Mouse (Mus musculus) ovary, postnatal 14 days (tissue): ENCODE data around the gene Art5.

Experiments
- DNase-seq: peaks from one replicate; pipeline ENCODE4 v3.0.0; 2022; ENCODE audit warnings: low spot score

Art5 gene

DNA sequence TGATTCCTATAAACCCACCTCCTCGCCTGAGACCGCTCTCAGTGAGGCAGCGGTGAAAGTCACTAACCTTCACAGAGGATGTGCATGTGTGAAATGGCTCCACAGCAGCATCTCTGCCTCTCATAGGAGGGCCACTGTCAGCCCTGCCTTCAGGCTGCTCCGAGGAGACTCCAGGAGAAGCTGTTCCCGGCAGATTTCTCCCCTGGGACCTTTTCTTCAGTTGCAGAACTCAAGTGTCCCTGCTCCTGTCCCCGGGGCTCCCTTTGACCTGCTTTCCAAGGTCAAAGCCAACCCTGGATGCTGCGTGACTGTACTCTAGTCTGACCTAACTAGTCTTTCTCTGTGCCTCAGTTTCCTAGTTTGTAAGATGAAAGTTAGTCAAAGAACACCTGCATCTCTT lies at the start of gene Art5:
TSS of gene Art5 (minus strand) at position 319 of the 400 bp plus-strand sequence.
- no peak for DNase-seq

DNA sequence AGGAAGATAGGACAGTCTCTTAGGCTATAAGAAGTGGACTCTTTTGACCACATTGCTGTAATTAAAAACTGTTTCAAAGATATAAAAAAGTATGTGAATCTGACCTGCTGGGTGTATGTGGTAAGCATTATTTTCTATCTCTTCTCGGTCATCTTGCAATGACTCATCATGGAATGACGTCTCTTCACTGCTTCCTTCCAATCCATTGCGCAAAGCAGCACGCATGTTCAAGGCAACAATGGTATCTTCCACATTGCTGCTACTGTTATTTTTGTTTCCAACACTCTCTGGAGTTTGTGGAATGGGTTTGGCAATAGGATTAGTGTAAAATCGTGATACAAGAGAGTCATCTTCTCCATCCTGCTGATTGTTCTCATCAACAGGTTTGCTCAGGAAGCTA lies 44.4 kb upstream of the Art5 start:
- no peak for DNase-seq

DNA sequence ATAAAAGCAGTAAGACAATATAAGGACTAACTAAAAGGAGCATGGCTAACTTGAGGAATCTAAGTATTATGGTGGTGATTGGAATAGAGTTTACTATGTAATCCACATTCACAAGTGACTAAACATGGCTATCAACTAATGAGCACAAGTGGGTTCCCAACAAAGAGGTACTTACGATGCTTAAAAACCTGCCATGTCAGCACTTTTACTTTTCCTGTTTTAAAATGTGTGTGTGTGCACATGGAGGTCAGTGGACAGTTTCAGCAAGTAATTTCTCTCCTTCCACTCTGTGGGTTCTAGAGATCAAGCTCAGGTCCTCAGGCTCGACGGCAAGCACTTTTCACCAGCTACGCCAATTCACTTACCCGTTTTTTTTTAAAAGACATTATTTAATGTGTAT lies 28.6 kb upstream of the Art5 start:
- DNase-seq: no peak

DNA sequence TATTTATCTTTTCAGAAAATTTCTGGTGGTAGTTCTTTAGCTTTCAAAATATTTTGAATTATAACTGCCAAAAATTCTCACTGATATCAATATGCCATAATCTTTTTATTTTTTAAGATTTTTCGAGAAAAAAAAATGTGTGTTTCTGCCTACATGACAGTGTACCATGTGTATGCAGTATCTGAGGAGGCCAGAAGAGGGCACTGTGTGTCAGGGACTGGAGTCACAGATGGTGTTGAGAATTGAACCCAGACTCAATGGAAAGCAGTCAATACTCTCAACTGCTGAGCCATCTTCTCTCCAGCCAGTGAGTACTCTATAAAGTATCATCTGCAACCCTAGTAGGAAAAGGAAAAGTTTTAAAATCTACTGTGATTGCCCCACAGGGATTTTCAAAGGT lies 28.2 kb upstream of the Art5 start:
- no peak for DNase-seq

DNA sequence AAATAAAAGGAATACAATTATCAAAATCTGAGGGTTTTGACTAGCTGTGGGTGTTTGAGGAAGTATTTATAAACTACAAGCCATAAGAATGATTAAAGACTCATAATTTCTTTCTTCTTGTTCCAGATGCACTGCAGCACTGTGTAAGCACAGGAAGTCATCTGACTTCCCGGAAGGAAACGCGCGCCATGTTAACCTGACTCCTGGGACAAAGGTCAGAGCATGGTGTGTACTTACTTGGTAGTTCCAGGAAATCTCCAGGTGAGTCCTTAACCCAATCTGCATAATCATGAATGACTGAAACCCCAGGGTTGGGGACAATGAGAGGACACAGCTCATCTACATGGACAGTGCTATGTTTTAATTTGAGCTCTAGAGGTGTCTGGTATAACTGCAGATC lies 23.1 kb upstream of the Art5 start:
- no peak for DNase-seq

DNA sequence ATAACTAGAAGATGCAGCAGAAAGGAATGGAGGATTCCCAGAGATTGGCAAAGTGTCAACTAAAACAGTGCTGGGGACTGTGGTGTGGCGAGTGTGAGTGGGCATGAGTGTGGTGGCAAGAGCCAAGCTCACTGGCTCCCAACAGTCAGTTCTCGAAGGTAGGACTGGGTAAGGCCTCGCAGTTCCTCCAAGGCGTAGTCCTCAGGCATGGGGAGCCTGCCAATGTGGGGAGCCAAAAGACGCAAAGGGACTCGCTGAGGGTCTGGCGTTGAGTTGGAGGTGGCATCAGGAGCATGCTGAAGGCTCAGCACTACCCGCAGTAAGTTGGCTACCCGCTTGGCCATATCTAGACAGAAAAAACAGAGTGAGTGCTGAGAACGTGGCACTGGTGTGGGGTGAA lies 11.0 kb upstream of the Art5 start:
- DNase-seq: no peak

DNA sequence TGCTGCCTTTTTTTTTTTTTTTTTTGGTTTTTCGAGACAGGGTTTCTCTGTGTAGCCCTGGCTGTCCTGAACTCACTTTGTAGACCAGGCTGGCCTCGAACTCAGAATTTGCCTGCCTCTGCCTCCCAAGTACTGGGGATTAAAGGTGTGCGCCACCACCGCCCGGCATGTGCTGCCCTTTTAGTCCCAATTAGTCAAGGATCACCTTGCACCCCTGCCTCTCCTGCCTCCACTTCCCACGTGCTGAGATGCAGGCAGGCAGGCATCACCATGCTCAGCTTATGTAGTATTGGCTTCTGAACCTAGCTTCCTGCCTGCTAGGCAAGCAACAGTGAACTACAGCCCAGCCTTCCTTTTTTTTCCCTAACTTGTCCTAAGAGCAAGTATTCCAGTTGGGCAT lies 8.1 kb upstream of the Art5 start:
- DNase-seq: no peak

DNA sequence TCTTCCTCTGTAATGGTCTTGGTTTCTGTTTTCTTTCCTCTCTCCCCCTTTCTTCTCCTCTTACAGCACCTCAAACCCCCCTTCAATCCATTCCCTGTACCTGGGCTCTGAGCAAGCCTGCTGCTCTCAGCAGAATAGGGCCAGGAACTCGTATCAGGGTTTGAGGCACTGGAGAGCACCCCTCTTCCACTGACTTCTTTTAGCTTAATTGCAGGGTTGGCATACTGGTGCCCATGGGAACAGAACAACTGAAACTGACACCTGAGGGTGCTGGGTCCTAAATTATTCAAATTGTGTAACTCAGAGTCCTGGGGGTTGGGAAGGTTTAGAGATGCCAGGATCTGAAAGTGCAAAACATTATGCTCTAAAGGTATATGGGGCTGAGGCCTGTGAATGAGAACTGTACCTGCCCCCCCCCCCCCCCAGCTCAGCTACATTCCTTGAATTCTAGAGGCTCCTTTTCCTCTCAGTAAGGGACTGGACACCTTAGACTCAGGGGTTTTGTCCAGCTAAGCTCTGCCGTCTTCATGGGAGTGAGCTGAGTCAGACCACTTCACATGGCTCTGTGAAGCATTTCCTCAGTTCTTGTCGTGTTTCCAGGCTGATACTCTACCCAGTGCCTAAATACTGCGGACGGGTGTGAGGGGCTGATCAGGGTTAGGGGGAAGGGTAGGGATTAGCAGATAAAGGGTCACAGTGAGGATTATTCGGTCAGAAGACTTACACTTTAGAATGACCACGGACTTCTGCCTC lies 7.5 kb upstream of the Art5 start, which contains the start of gene Chrna10:
TSS of gene Chrna10 (minus strand) at position 250 of the 753 bp plus-strand sequence.
- DNase-seq: no peak

DNA sequence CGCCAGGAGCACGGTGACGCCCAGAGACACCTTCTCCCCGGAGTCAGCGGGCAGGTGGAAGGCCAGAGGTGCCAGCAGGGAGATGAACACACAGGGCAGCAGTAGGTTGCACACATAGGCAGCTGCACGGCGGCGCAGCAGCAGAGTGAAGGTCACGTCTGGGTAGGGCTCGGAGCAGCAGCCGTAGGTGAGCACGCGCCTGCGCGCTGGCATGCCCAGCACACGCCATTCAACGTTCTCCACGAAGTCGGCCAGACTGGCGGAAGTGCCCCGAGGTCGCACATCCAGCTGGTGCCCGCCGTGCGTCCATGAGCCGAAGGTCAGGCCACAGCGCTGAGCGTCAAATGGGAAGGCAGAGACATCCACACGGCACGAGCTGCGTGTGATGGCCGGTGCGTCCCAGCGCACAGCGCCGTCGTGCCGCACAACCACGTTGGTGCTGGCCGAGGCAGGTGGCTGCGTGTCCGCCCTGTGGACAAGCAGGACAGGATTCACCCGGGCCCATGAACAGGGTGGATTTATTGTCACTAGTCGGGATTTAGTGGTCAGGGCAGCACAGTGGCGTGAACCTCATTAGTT lies 4.0 kb upstream of the Art5 start:
- no peak for DNase-seq

DNA sequence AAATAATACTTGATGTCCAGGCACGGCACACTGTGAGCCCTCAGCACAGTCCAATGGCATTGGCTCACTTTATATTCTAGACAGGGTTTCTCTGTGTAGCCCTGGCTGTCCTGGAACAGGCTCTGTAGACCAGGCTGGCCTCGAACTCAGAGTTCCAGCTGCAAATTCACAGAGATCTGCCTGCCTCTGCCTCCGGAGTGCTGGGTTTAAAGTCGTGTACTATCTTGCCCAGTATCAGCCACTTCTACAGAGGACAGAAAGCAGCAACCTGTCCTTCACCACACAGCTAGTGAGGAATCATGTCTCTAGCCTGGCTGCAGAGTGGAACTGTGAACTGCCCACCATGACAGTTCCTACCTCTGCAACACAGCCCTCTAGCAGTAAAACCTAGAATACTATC lies 457 bp upstream of the Art5 start:
- DNase-seq: no peak

DNA sequence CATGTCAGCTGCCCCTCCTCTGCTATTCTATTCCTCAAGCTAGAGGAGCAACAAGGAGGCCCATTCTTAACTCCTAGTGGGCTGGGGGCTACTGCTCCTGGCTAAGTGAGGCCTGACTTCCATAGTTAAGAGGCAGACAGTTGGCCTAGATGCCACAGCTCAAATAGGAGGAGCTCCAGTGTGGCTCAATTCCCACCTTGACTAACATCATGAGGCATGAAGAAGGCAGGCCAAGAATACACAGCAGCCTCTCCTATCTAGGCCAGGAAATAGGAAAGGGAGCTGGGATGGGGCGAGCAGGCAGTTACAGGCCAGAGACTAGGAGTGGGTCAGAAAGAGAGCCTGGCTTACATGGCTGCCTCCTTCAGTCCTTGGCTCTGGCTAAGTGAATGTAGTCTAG lies 1.1 kb downstream of the Art5 start:
- DNase-seq: no peak

DNA sequence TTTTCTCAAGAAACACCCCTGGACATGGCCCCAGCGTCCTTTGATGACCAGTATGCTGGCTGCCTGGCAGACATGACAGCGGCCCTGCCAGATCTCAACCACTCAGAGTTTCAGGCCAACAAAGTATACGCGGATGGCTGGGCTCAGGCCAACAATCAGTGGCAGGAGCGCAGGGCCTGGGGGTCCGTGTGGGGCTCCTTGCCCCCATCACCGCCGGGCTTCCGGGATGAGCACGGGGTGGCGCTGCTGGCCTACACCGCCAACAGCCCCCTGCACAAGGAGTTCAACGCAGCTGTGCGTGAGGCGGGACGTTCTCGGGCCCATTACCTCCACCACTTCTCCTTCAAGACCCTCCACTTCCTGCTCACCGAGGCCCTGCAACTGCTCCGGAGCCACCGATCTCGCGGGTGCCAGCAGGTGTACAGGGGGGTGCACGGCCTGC lies 2.6 kb downstream of the Art5 start:
- no peak for DNase-seq

DNA sequence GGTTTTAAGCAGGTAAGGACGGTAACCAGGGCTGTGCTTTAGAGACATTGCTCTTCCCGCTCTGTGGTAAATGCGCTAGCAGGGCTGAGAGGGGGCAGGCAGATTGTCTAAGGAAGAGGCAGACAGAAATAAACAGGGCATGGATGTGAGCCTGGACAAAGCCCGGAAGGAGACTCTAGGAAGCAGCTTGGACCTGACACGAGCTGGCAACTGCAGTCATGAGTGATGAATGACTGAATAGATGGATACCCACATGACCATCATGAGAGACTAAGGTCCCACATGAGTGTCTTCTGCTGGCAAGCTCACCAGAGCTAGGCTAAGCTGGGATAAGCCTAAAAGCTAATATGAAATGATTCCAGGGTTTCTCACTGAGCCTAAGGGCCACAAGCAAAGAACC lies 5.2 kb downstream of the Art5 start:
- DNase-seq: no peak

DNA sequence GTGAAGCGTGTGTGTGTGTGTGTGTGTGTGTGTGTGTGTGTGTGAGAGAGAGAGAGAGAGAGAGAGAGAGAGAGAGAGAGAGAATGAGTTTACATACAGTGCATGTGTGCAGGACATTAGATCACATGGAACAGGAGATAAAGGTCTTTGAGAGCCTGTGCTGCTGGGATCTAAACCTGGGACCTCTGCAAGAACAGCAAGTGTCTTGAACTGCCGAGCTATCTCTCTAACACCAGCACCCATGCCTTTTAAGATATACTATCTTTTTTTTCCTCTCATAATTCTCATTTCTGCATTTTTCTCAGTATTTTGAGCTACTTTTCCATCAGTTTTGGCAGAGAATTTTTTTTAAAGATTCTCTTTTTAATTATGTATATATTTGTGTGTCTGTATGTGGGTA lies 5.7 kb downstream of the Art5 start:
- DNase-seq: no peak

DNA sequence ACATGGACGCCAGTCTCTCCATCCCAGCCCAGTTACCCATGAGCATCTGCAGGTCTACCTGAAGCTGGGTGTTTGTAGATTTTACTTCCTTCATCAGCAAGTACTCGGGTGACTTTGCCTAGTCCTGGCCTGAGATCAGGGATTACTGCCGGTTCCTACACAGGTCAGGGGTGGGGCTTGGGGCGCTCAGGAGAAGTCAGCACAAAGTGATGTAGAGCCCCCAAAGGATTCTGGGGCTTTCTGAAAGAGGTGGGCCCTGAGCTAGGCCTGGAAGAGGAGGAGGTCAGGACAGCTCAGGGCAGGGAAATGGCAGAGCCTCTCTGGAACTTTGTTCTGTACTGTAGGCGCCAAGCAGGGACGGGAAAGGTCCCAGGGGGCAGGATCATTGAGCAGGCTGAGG lies 6.6 kb downstream of the Art5 start:
- no peak for DNase-seq

DNA sequence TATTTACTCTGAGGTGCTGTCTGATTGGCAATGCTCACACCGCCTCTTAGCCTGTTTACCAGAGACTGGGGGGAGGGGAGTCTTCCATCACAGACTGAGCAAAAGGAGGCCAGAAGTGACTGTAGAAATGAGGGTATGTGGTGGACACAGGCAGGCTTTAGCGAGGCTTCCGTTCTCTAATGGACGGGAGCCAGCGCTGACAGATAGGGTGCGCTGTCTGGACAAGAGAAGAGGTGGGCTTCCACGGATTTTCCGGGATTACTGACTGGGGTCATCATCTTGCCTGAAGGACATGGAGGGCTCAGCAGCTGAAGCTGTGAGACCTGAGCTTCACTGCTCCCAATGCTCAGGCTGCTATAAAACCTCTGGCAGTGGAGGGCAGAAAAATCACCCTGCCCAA lies 7.0 kb downstream of the Art5 start:
- DNase-seq: no peak

DNA sequence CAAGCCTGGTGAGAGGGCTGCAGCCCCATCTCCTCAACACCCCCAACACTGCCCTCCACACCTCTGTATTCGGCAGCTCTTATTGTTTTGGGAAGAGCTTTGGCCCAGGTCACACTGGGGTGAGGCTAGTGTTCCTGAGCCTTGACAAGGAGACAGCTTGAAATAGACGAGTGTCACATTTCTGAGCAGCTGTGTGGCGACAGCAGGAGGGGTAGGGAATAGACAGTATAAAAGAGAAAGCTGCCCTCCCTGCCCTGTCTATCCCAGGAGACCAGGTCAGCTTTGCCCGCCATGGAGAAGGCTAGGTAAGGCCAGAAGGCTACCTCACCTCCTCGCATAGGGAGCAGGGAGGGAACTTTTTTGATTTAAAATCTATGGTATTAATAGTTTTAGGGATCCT lies 7.8 kb downstream of the Art5 start, which contains the start of gene Art1:
TSS of gene Art1 (plus strand) at position 257 of the 400 bp plus-strand sequence.
- DNase-seq: no peak

DNA sequence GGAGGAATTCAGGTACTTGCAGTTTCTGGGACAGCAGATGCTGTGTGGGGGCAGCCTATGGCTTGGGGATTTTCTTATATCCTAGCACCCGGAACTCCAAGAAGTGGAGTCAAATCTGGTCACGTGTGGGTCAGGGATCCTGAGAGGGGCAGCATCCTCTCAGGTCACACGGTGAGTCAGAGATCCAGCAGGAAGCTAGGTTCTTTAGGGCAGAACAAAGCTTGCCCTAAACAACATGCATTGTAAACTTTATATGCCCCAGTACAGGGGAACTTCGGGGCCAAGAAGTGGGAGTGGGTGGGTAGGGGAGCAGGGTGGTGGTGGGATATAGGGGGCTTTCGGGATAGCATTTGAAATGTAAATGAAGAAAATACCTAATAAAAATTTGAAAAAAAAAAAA lies 8.4 kb downstream of the Art5 start:
- DNase-seq: no peak

DNA sequence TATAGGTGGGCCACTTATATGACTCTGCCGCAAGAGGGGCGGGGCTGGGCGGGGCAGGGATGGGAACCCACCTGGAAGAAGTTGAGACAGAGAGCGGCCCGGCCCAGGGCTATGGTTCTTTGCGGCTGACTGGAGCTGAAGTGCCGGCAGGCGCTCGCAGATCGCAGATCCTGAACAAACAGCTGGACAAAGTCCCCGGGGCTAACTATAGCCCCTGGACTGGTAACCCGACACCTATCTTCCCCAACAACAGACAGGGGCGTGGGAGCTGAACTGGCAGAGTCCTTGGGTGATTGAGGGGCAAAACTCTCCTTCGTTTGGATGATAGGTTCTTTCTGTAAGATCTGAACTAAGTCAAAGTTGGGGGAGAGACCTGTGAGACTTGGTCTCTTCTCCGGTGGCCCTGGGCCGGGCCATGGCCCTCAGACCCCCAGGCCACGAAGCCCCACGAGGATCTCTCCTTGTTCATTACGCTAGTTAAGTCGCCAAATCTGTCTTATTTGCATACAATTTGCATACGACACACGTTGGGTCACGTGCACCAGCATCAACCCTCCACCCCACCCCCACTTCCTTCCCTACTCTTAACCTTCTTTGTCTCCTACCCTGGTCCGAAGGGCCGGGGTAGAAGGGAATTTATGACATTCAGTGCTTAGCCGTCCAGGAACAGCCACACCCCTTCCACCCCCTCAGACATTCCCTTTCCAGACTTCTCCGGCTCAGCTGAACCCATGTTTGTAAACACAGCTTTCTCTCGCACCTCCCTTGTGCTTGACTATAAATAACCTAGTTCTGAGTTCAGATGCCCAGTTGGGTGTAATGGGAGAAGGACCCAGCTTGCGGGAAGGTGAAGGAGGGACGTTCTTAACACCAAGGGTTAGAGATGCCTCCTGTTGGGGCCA lies 9.3 kb downstream of the Art5 start:
- no peak for DNase-seq

DNA sequence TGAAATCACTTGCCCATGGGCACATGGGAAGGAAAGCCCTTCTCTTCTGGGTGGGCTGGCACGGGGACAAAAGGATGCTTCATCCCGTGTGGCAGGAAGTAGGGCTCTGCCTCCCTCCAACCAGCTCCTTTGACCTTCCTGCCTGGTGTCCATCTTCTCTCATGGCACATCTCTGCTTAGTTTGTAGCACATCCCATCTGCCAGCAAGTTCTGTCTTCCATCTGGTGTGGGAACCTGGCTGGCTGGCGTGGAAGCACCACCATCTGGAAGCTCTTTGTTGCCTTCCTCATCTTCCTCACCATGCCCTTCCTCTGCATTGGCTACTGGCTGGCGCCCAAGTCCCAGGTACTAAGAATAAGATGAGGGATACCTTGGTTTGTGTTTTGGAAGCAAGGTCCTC lies 22.0 kb downstream of the Art5 start:
- DNase-seq: no peak

DNA sequence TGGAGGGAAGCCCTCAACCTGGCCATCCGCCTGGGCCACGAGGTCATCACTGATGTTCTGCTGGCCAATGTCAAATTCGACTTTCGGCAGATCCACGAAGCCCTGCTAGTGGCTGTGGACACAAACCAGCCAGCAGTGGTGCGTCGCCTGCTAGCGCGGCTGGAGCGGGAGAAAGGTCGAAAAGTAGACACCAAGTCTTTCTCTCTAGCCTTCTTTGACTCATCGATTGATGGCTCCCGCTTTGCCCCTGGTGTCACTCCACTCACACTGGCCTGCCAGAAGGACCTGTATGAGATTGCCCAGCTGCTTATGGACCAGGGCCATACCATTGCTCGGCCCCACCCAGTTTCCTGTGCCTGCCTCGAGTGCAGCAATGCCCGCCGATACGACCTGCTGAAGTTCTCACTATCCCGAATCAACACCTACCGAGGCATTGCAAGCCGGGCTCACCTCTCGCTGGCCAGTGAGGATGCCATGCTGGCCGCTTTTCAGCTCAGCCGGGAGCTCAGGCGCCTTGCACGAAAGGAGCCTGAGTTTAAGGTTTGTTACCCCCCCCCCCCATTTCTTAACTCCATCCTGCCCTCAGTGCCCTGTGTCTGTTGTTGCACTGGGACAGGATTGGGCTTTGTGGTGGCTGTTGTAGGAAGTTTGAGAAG lies 25.1 kb downstream of the Art5 start:
- no peak for DNase-seq

DNA sequence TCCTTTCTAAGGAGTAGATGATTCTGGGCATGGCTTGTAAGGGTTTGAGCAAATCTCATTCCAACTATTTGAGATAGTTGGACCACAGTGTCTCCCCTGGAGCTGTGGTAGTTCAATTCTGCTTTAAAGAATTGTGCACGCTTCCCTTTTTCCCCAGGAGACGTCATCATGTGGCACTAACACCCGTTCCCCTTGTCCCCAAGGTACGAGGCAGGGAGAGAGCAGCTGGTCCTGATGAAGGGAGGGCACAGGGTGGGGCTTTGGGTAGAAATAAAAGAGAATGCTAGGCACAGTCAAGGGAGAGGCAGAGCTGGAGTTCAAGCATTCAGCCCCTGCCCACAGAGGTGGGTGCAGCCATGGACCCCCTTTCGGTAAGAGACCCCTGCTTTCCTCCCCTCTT lies 26.5 kb downstream of the Art5 start, which contains the start of gene Trpc2:
TSS of gene Trpc2 (plus strand) at position 301 of the 400 bp plus-strand sequence.
- no peak for DNase-seq
